Mouse (Mus musculus) lung, postnatal 25 days (tissue): Measurements from ENCODE around the gene Ugt1a6a.

ENCODE experiments used
- DNase-seq: peaks from one replicate; pipeline ENCODE4 v3.0.0; 2022; ENCODE audit warnings: low spot score

Gene Ugt1a6a

GRCm38 (mm10) chr1:88250023-88250422, 115.4 kb downstream of the Ugt1a6a start:
- DNase-seq = no peak

GRCm38 (mm10) chr1:88253106-88253505, 118.5 kb downstream of the Ugt1a6a start:
- DNase-seq = no peak

DNA sequence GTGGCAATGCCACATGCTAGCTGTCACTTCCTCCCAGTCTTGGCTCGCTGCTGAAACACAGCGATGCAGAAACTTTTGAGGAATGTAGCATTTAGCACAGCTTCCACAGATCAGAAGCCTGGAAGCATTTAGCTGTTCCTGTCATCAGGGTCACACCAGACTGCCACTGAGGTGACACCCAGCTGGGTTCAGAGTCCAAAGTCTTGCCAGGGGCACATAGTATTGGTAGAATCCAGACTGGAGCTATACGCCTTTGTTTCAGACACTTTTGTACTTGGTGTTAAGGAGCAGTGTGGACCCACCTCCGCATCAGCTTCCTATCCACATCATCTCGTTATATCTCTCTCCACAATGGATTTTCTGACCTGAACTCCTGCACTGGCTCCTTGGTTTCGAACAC, 118.9 kb downstream of the Ugt1a6a start:
- no peak for DNase-seq

DNA sequence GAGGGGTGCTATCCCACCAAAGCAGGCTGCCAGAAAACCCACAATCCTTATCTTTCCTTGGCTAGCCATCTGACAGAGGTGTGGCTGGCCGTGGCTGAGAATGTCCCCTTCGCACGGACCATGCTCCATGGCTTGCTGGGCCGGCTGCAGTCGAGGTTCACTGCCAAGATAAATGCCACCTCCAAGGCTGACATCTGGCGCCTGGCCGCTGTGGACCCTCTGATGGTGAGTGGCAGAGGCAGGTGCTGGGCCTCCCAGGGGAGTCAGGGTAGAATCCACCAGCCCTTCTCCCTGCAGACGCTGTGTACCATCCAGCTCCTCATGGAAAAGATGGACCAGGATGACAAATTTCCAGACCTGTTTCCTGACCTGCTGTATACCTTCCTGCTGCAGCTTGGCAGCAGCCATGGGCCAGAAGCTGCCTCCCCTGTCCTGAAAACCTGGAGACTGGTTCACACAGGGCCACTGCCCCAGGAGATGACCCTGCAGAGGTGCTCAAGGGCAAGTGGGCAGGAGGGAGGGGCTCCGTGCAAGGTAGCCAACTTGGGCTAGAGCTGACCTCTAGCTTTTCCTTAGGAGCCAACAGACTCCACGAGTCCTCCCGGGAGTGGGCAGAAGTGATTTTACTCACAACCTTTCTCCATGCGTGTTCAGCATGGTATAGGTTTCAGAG, 120.3 kb downstream of the Ugt1a6a start:
- DNase-seq = no peak

DNA sequence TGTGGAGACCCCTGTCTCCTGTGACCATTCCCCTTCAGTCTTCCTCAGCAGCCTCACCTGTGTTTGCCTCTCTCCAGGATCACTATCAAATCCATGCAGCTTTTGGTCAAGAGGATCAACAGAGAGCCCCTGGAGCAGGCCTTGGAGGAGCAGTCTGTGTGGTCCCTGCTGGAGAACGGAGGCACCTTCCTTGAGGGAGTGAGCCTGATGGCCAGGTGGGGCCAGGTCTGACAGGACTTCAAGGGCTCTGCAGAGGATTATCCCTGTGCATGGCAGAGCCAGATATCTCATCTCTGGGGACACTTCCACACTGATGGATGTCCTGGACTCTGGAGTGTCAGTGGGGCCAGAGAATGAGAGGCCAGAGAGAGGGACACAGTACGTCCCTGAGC, 120.9 kb downstream of the Ugt1a6a start:
- no peak for DNase-seq

- DNase-seq = no peak
Measured at GRCm38 (mm10) chr1:88255989-88256754, 121.6 kb downstream of the Ugt1a6a start.

DNA sequence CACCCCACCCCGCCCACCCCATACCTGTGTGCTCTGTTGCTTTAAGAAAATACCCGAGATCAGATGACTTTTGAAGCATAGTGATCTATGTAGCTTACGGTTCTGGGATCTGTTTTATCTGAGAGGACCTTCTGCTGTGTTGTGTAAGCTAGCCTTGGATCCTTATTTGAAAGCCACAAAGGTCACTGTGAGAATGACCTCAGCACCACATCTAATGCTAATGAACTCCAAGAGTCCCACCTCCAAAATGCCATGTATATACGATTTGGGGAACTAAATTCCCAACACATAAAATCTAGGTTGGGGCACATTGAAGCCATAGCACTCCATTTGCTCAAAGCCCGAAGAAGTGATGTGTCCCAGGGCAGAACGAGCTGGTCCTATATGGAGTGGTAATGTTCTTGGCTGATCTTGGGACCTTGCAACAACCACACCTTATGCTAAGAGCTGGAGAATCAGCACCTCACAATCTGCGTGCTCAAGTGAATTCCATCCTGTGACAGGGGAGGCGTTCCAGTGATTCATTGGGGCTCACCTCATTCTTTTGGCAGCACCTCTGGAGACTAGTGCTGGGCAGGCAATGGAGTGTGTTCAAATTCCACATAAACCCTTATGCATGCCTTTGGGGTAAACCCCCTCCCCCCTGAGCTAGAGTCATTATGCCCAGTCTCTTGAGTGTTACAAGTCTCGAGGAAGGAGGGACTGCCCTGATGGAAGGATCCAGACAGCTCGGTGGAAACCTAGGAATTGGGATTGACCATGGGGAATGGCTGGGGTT, 122.5 kb downstream of the Ugt1a6a start:
- DNase-seq = no peak

DNA sequence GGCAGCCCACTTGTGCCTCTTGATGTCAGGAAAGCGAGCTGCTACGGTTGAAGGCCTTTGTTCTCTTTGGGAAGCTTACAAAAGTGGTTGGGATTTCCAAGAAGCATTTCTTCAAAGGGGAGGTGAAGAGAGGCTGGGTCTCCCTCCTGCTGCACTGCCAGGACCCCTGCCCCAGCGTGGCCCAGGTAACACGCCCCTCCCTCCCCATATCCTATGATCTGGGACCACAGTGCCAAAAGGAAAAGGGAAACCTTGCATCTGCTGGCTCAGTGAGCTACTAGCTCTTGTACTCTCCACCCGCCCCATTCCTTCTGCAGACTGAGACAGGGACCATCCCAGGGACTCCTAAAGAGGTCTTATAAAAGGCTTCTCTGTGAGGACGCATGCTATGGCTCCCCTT, 123.1 kb downstream of the Ugt1a6a start:
- no peak for DNase-seq

DNA sequence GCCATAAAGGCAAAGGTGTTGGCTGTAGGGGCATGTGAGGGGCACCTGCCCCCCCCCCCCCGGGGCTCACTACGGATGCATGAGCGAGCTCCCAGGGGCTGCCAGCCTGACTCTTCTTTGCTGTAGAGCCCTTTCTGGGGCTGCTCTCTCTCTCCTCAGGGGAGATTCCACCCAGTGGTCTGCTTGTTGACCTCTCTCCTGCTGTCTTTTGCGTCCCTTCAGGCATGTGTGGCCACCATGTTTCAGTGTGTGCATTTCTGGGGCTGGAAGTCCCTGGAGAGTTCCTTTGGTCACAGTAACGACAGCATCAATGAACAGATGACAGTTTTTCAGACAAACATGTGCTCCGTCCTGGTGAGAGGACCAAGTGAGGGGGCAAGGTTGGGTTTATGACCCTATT, 123.8 kb downstream of the Ugt1a6a start:
- no peak for DNase-seq

DNA sequence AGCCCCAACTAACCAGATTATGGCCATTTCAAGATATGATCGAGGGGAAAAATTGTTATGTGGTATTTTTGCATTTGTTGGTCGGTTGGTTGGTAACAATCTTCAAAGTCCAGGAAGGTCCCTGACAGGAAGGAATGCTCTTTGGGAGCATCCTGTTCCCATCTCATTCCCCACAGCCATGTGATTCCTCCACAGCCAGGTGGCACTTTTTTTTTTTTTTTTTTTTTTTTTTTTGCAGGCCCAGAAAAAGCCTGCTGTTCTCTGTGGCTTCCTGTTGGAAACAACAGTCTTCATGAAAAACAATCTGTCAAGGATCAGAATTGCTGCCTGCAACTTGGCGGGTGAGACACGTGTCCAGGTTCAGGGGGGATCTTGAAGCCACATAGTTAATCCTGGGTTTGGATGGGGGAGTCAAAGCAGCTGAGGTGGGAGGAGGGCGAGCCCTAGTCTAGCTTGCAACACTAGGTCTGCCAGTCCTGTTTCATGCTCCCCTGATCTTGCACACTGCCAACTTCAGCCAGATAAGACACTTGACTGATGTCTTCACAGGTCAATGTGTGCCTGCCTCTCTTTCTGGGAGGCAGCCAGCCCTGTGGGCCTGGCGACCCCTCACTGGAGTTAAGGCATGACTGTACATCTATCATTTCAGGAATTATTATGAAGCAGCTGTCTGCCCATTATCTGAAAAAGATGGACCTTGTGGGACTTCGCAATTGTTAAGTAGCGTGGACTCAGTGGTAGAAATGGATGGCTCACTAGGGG, 124.5 kb downstream of the Ugt1a6a start:
- DNase-seq = no peak

DNA sequence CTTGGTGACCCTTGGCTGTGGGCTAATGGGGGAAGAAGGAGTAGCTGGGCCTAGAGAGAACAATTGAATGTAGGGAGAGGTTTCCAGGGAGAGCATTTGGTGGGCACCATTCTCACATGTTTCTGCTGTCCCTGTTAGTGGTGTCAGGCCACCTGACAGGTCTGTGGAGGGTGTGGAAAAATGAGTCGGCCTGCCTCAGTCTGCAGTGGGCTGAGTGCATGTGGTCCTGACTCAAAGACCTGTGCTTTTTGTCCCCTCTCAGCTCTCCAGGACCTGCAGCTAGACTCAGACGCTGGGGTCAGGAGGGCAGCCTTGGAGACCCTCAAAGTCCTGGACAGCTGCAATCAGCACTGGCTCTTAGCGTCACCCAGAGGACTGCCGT, 125.0 kb downstream of the Ugt1a6a start:
- no peak for DNase-seq

DNA sequence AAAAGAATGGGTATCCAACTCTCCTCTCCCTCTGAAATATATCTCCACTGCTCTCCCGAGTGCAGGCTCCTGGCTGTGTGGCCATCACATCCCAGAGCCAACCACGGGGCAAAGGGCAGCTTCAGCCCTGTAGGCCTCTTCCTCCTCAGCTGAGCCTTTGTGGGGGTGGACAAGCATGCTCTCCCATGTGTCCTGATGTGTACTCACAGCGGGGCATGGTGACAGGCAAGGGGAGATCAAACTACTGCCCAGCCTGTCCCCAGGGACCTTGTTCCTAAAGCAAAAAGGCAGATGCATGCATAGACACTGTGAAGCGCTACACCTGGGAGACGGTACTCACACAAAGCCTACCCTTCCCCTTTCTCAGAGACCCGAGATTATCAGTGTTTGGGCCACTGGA, 125.5 kb downstream of the Ugt1a6a start:
- no peak for DNase-seq

- DNase-seq = no peak
Measured at GRCm38 (mm10) chr1:88260604-88261377, 126.2 kb downstream of the Ugt1a6a start.

- no peak for DNase-seq
Measured at GRCm38 (mm10) chr1:88261706-88262105, 127.1 kb downstream of the Ugt1a6a start.

DNA sequence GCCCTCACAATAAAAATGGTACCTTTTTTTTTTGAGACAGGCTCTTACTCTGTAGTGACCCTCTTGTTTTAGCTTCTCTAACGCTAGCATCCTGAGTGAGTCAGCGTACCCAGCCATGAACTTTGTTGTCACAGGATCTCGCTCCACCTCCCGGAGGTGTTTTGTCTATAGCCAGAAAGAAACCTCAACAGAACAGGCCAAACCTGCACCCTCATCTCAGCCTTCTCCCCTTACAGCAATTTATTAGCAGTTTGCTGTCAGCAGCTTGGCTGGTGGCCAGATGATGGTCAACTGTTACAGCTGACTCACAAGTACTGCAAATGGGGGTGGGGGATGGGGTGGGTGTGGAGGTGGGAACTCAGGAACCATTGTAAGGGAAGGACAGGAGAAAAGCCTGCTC, 127.6 kb downstream of the Ugt1a6a start:
- DNase-seq = peak; percentile 50

GRCm38 (mm10) chr1:88262961-88263360, 128.4 kb downstream of the Ugt1a6a start:
- no peak for DNase-seq

- DNase-seq = no peak
Measured at GRCm38 (mm10) chr1:88263778-88264177, 129.2 kb downstream of the Ugt1a6a start.

GRCm38 (mm10) chr1:88264237-88264868, 129.7 kb downstream of the Ugt1a6a start:
- DNase-seq = no peak

DNA sequence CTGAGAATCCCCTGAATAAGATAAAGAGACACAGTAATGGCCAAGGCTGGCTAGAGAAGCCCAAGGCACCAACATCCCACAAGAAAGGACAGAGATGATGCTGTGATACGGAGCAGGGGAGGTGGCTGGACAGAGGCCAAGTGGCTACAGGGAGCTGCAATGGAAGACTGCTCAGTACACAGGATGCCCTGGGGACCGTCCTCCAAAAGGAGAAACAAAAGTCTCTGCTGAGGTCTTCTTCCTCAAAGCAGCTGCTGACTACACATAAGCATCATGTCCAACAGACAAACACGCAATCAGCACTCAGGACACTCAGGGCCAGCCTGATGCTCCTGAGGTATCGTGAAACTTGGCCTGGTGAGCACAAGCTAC, 130.2 kb downstream of the Ugt1a6a start:
- DNase-seq = no peak

- no peak for DNase-seq
Measured at GRCm38 (mm10) chr1:88266123-88266522, 131.5 kb downstream of the Ugt1a6a start.

DNA sequence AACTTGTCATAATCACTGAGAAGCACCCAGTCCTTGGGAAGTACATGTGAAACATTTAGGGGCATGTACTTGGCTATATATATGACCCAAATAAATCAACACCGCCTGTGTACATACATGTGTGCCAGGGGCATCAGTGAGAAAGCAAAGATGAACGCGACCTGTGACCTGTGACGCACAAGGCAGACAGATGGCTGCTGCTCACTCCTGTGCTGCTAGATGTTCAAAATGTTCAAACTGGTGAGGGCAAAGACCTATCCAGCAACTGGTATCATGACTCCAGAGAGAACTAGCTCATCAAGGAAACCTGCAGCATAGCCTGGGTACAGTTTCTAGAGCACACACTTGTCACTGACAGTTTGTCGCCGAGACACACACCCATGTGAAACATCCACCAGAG, 132.9 kb downstream of the Ugt1a6a start:
- DNase-seq = no peak
